Mouse (Mus musculus) forebrain, embryonic 13.5 days (tissue): ENCODE measurements around the gene Ranbp9. TPM values are rescaled to one million over a fixed set of nuclear protein-coding genes. Genes with fewer than 3 reads are reported as not detected.

Experiments
- ATAC-seq: fragments of 200-750 bp; cut with Nextera tagmentation; 2 replicates; pipeline ENCODE4 v1.8.0; 2017
- H3K27ac ChIP-seq: fragments of 300-500 bp; sonication (generic); 2 replicates; pipeline ENCODE4 v1.5.1; 2015; ENCODE audit warnings: inconsistent platforms, mild to moderate bottlenecking, moderate library complexity
- H3K27me3 ChIP-seq: fragments of 300-500 bp; sonication (generic); 2 replicates; pipeline ENCODE4 v1.6.1; 2015; ENCODE audit warnings: mild to moderate bottlenecking, inconsistent platforms
- H3K36me3 ChIP-seq: fragments of 300-500 bp; sonication (generic); 2 replicates; pipeline ENCODE4 v1.6.1; 2015; ENCODE audit warnings: mild to moderate bottlenecking, inconsistent platforms; ENCODE audit not compliant: poor library complexity, severe bottlenecking
- H3K4me1 ChIP-seq: fragments of 300-500 bp; sonication (generic); 2 replicates; pipeline ENCODE4 v1.6.1; 2015; ENCODE audit warnings: inconsistent platforms
- H3K4me2 ChIP-seq: fragments of 300-500 bp; sonication (generic); 2 replicates; pipeline ENCODE4 v1.6.1; 2015; ENCODE audit warnings: inconsistent platforms, mild to moderate bottlenecking, moderate library complexity
- H3K4me3 ChIP-seq: fragments of 300-500 bp; sonication (generic); 2 replicates; pipeline ENCODE4 v1.5.1; 2015; ENCODE audit warnings: mild to moderate bottlenecking, inconsistent platforms
- H3K9ac ChIP-seq: fragments of 300-500 bp; sonication (generic); 2 replicates; pipeline ENCODE4 v1.6.1; 2015; ENCODE audit warnings: mild to moderate bottlenecking, inconsistent platforms
- H3K9me3 ChIP-seq: fragments of 300-500 bp; sonication (generic); replicated peaks from 2 replicates; pipeline ENCODE4 v1.6.1; 2016; ENCODE audit warnings: inconsistent platforms
- WGBS: fragments of 180-500 bp; shearing (Covaris S2); methylation state at CpG from one replicate; pipeline ENCODE4 v1.1.7; 2015; 5-methylcytosine and 5-hydroxymethylcytosine counted together
- polyA plus RNA-seq: library from polyadenylated mRNA; unstranded; fragments of >200 nt; fragmentation: Nextera tagmentation; extraction: Ambion mirVana; gene quantifications from 2 replicates; pipeline ENCODE4 v1.2.1, GENCODE M21; 2015

Gene Ranbp9
- polyA plus RNA-seq, 1 experiment from 2014 or later = 12.7 TPM

DNA sequence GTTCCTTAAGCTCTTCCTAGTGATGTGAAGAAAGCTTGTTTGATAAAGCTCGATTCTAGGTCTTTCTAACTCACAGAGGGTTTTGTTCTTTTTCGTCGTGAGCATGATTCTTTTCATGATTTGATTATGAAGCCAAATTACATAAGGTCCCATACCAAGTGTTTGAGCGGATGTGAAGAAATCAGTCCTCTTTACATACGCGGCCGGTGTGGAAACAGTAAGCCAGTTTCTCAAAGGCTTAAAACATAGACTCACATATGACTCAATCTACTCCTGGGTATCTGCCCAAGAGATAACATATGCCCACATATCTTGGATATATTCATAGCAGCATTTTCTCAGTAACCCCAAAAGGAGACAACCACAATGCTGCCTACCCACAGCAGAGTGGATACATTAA lies 12.6 kb upstream of the Ranbp9 start:
- Histone ChIP-seq H3K9me3 (no peaks in the 10 kb centered on the region), H3K9ac (no peak overlapping the region), H3K4me1 (0 out of 2 replicates have a peak, but pooled peaks cover 6% of the 10 kb centered on the region), H3K27ac (no peak overlapping the region), H3K4me3 (no peak overlapping the region), H3K36me3 (no peaks in the 10 kb centered on the region), H3K27me3 (no peaks in the 10 kb centered on the region), H3K4me2 (no peak overlapping the region)
- WGBS = 90% methylated on average over 7 of the region's 7 CpGs
- ATAC-seq = no peak

DNA sequence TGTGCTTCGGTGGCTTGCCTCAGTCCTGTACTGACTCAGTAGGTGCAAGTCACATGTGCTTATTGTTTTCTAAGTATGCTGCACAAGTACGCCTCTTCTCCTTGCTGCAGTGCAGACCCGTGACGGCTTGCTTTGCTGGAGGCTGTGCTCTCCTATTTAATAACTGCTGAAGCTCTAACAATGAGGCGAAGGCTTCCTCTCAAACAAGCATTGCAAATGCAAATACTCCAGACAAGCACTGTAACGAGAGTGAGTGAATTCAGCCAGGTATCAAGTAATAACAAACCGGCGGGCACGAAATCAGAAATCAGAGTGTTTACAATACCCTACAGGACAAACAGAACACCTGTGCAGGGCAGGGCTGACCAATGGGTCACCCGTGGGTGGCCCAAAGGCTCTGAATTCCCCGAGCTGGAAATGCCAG lies 12.0 kb upstream of the Ranbp9 start:
- Histone ChIP-seq H3K27me3 (no peaks in the 10 kb centered on the region), H3K4me1 (0 out of 2 replicates have a peak, but pooled peaks cover 6% of the 10 kb centered on the region), H3K36me3 (no peaks in the 10 kb centered on the region), H3K9ac (0 out of 2 replicates have a peak overlapping the region, but pooled peaks have one; percentile 10), H3K9me3 (no peaks in the 10 kb centered on the region), H3K27ac (no peak overlapping the region), H3K4me3 (no peak overlapping the region), H3K4me2 (no peak overlapping the region)
- peak; percentile 50; the same call in 1 of the 2 replicates for ATAC-seq
- 57% methylated on average over 11 of the region's 11 CpGs for WGBS

DNA sequence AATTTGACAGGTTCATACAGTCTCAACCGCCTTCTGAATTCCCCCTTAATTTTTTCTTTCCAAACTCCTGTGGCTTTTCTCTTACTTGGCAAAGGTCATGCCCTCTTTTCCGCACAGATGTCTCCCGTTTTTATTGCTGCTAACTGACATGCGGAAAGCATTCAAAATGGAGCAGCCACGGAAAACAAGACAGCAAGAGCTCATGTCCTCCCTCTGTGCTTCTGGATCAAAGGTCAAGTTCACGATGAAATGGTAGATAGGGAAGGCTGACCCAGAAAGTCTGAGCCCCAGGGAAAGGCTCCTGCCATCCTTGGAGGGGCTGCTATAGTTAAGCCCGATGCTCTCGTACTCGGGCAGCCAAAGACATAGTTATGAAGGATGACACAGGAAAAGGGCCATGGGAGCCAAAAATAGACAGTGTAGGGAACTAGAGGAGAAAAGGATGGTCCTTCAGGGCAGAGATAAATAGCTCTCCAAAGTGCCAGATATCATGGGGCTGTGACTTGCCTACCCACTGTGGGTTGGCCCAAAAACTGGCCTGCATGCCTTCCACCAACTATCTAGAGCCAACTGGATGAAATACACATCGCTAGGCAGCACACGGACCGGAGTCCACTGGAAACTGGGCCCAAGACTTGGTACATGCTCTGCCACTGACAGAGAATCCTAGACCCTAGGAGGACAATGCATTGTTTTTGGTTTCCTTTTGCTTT lies 5.6 kb upstream of the Ranbp9 start:
- Histone ChIP-seq H3K9me3 (no peaks in the 10 kb centered on the region), H3K4me2 (no peak overlapping the region), H3K36me3 (no peaks in the 10 kb centered on the region), H3K27me3 (no peaks in the 10 kb centered on the region), H3K9ac (no peak overlapping the region), H3K4me3 (no peak overlapping the region), H3K4me1 (peaks cover 6% of the 10 kb centered on the region), H3K27ac (no peak overlapping the region)
- no peak for ATAC-seq
- 80% methylated on average over 12 of the region's 12 CpGs for WGBS

DNA sequence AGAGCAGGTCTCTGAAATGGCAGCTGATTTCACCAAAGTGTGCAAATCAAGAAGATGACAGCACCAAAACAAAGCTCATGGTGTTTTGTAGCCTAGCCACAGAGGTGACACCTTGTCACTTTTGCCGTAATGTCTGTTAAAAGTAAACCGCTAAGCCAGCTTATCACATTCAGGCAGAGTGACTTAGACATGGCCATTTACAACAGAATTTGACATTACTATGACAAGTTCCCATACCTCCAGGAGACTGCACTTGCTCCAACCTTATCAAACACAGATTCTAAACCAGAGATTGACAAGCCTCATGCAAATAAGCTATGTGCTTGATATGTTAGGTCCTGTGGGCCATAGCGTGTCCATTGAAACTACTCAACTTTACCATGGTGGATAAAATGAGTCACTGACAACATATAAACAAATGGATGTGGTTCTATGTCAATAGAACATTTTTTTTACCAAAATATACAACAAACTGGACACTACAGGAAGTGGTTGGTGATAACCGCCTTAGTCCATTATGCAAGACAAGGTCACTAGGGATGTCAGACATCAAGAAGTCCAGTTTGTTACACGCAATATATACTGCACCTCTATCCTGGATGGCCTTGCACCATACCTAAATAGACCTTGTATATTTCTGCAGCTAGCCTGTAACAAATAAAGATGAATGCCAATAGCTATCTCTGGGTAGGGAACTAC lies 4.3 kb upstream of the Ranbp9 start:
- Histone ChIP-seq H3K27me3 (no peaks in the 10 kb centered on the region), H3K4me2 (no peak overlapping the region), H3K4me1 (peaks cover 6% of the 10 kb centered on the region), H3K4me3 (no peak overlapping the region), H3K36me3 (no peaks in the 10 kb centered on the region), H3K27ac (no peak overlapping the region), H3K9ac (no peak overlapping the region), H3K9me3 (no peaks in the 10 kb centered on the region)
- ATAC-seq = no peak
- WGBS = 98% methylated on average over 5 of the region's 5 CpGs

DNA sequence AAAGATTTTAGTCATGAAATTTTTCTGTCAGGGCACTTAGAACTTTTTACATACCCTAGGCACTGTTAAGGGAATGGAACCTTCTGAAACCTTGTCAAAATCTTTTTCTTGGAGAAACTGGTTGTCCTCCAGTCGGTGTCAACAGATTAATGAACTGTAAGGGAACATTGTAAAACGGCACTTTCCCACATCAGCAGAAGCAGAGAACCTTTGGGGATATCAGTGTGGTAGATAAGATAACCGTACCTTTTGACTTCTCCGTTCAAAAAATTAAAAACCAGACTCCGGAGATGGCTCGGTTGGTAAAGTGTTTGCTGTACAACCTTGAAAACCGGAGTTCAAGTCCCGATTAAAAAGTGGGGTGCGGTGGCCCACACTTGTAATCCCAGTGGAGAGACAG lies 1.7 kb upstream of the Ranbp9 start:
- no peak for ATAC-seq
- H3K27ac ChIP-seq = no peak overlapping the region

DNA sequence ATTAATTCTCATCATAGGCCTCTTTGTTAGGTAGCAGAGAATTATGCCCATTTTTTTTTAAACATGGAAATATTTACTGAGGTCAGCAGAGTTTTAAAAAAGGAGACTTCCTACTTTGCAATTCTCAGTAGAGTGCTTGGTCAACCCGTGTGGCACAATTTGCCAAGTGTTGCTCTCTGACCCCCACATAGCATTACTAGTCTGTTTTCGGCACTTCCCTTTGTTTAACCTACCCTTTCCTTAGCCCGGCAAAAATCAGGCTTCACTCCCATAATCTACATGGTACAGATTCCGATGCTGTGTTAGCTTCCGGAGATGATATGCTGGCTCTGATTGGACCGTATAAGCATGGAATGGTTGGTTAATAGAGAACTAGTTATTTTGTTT lies 770 bp upstream of the Ranbp9 start:
- 40% methylated on average over 6 of the region's 6 CpGs for WGBS
- peak overlapping the region; percentile 99 for H3K9ac ChIP-seq
- H3K27ac ChIP-seq = peak overlapping the region; percentile 100
- ATAC-seq = peak; percentile 31
- H3K9me3 ChIP-seq = no peaks in the 10 kb centered on the region
- H3K27me3 ChIP-seq = no peaks in the 10 kb centered on the region
- H3K4me3 ChIP-seq = peak overlapping the region; percentile 91
- peaks cover 18% of the 10 kb centered on the region for H3K4me1 ChIP-seq
- no peaks in the 10 kb centered on the region for H3K36me3 ChIP-seq
- H3K4me2 ChIP-seq = peak overlapping the region; percentile 86

More for the DNA sequence above, 1.7 kb upstream of the Ranbp9 start:
- Histone ChIP-seq H3K4me2 (no peak overlapping the region), H3K9me3 (no peaks in the 10 kb centered on the region), H3K4me1 (peaks cover 16% of the 10 kb centered on the region), H3K27me3 (no peaks in the 10 kb centered on the region), H3K36me3 (no peaks in the 10 kb centered on the region), H3K4me3 (no peak overlapping the region), H3K9ac (no peak overlapping the region)
- 94% methylated on average over 9 of the region's 9 CpGs for WGBS

DNA sequence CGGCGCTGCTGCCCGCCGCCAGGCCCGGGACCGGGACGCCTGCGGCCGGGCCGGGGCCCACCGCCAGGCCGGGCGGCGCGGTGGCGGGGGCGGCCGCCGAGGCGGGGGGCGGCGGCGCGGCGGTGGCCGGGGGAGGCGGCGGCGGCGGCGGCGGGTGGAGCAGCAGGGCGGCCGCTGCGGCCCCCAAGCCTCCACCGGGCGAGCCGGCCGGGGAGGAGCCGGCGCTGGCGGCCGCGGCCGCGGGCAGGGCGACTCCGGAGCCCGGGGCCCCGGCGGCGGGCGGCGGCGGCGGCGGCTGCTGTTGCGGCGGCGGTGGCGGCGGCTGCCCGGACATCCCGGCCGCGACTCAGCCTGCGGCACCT lies 506 bp downstream of the Ranbp9 start:
- Histone ChIP-seq H3K4me3 (peak overlapping the region; percentile 91), H3K4me2 (peak overlapping the region; percentile 86), H3K4me1 (peaks cover 29% of the 10 kb centered on the region), H3K9ac (peak overlapping the region; percentile 99), H3K9me3 (no peaks in the 10 kb centered on the region), H3K36me3 (no peaks in the 10 kb centered on the region), H3K27me3 (no peaks in the 10 kb centered on the region), H3K27ac (peak overlapping the region; percentile 100)
- no CpG with 5 or more reads among the region's 67 CpGs for WGBS
- no peak for ATAC-seq

DNA sequence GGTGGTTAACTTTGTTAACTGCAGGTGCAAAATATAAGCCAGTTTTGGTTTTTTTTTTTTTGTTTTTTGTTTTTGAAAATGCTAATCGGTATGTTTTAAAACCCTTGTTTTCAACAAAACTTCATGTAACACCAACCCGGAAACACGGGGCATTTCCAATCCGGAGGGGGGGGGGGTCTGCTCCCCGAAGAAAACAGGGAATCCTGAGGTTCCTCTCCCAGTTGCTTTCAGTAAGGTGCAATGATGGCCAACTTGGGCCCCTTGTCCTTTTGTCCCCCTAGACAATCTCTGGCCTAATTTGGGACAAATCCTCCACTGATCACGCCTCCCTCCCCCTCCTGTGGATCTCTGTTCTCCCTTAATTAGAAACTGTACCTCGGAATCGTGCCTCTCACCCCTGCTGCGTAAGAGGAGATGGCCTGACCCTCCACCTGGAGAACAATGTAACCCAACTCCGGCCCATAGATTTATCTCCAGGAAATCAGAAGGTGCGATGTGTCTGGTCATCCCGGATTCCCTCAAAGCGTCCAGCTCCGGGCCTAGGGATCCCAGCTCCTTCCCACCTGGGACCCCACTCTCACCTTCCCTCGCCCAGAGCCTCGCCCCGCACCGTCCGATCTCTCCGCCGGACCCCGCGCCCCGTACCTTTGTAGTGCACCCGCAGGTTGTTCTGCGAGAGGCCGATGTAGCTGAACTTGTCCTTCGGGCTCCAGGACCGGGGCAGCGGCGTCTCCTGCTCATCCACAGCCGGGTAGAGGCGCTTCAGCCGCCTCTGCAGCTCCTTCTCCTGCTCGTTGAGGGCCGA lies 1.1 kb downstream of the Ranbp9 start:
- 0% methylated on average over 33 of the region's 36 CpGs for WGBS
- Histone ChIP-seq H3K27ac (peak overlapping the region; percentile 100), H3K9me3 (no peaks in the 10 kb centered on the region), H3K9ac (peak overlapping the region; percentile 99), H3K27me3 (no peaks in the 10 kb centered on the region), H3K4me1 (peaks cover 33% of the 10 kb centered on the region), H3K4me3 (peak overlapping the region; percentile 91), H3K36me3 (no peaks in the 10 kb centered on the region), H3K4me2 (peak overlapping the region; percentile 86)
- ATAC-seq = no peak; the same call in 1 of the 2 replicates

DNA sequence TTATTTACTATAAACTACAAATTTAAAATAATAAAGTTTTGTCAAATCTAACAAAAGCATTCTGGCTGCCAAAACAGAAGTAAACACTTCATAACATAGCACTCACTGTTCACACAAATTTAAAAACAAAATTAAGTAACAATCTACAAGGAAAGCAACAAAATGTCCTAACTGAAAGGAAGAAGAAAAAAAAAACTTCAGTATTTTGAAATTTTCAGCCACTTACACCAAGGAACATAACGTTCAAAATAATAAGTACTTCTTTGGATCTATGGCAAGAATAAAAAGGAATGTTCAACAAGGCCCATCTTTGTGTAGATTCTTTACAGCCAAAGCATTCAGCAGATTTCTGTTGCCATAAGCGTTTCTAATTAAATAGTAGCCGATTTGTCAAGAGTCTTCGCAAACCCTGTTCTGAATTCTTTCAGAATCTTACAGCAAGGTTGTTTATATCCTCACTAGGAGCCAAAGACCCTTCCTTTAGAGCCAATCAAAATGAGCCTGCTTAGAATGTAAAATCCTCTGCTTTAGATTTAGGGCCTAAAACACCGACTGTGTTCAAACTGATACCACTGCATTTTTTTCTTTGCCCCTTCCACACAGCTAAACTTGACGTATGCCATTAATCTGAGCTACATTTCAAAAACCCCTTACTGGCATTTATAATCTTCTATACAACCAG lies 1.9 kb downstream of the Ranbp9 start:
- no peak overlapping the region for H3K27ac ChIP-seq

DNA sequence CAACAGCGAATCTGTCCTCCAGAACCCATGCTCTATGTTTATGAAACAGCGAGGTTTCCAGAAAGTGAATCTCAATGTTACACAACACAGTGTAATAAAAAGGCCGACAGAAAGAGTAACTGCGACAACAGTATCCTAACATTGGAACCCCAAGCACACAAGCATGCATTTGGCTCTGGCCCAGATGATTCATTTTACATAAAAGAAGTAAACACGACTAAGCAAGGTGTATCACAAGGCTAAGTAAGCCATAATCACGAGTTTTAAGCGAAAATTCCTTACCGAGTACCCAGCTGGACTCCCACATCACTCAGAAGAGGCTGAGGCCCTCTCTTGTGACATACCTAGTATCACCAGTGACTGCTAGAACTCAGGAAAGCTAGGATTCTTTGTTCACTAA lies 2.5 kb downstream of the Ranbp9 start:
- H3K4me2 ChIP-seq = peak overlapping the region; percentile 86
- H3K27me3 ChIP-seq = no peaks in the 10 kb centered on the region
- H3K9me3 ChIP-seq = no peaks in the 10 kb centered on the region
- no peaks in the 10 kb centered on the region for H3K36me3 ChIP-seq
- H3K27ac ChIP-seq = no peak overlapping the region
- peaks cover 45% of the 10 kb centered on the region for H3K4me1 ChIP-seq
- WGBS = 19% methylated on average over 8 of the region's 8 CpGs
- peak overlapping the region; percentile 91 for H3K4me3 ChIP-seq
- peak overlapping the region; percentile 99 for H3K9ac ChIP-seq
- ATAC-seq = no peak

More for the DNA sequence above, 1.9 kb downstream of the Ranbp9 start:
- Histone ChIP-seq H3K9me3 (no peaks in the 10 kb centered on the region), H3K4me3 (peak overlapping the region; percentile 91), H3K9ac (peak overlapping the region; percentile 99), H3K27me3 (no peaks in the 10 kb centered on the region), H3K4me1 (peaks cover 39% of the 10 kb centered on the region), H3K4me2 (peak overlapping the region; percentile 86), H3K36me3 (no peaks in the 10 kb centered on the region)
- 5% methylated on average over 6 of the region's 6 CpGs for WGBS
- ATAC-seq = no peak

DNA sequence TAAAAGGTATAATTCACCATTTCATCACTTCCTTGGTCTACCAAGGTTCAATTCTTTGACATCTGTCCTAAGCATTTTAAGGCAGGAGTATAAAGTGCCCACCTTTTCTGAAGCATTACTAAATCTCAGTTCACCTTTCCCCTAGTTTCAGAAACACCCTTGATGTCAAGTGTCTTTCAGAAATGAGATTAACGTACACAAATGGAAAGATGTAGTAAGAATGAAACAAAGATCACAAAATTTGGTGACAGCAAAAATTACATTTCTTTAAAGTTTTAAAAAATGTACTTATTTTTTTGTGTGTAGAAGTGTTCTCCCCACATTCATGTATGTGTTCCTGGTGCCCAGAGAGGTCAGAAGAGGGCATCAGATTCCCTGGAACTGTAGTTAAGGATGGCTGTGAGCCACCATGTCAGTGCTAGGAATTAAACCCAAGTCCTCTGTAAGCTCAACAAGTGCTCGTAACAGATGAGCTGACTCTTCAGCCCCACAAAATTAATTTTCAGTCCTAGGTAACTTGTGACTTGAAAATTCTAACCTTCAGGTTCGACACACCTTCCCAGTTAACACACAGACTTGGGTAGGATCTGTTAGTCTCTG lies 3.9 kb downstream of the Ranbp9 start:
- H3K4me1 ChIP-seq = peaks cover 49% of the 10 kb centered on the region
- H3K27ac ChIP-seq = no peak overlapping the region
- no peaks in the 10 kb centered on the region for H3K9me3 ChIP-seq
- no peaks in the 10 kb centered on the region for H3K27me3 ChIP-seq
- H3K4me2 ChIP-seq = no peak overlapping the region
- H3K4me3 ChIP-seq = no peak overlapping the region
- H3K9ac ChIP-seq = no peak overlapping the region
- no peaks in the 10 kb centered on the region for H3K36me3 ChIP-seq
- 94% methylated on average over 3 of the region's 3 CpGs for WGBS
- no peak for ATAC-seq
